Mouse (Mus musculus): Measurements from ENCODE around the gene Naglu.

- TF ChIP-seq GATA1 (IDR thresholded peaks at IDR 0.05; ENCODE audit: low read length) (no peak), TAL1 (IDR thresholded peaks at IDR 0.05; ENCODE audit: low read length) (no peak)
These were observed 23.4 kb upstream of the Naglu start for GRCm38 (mm10) chr11:101046440-101046839.

Measured in erythroblast, embryonic 14.5 days (primary cell).